Mouse (Mus musculus) liver, postnatal 0 days (tissue): ENCODE measurements around the gene Fbll1.

Experiments
- CTCF ChIP-seq: sonication (generic); IDR thresholded peaks from 2 replicates; pipeline ENCODE4 v1.5.1; 2016; ENCODE audit warnings: antibody characterized with exemption, low read depth
- EP300 ChIP-seq: IDR thresholded peaks from 2 replicates; pipeline ENCODE4 v1.6.1; 2016; ENCODE audit warnings: antibody characterized with exemption, low read depth, mild to moderate bottlenecking

DNA sequence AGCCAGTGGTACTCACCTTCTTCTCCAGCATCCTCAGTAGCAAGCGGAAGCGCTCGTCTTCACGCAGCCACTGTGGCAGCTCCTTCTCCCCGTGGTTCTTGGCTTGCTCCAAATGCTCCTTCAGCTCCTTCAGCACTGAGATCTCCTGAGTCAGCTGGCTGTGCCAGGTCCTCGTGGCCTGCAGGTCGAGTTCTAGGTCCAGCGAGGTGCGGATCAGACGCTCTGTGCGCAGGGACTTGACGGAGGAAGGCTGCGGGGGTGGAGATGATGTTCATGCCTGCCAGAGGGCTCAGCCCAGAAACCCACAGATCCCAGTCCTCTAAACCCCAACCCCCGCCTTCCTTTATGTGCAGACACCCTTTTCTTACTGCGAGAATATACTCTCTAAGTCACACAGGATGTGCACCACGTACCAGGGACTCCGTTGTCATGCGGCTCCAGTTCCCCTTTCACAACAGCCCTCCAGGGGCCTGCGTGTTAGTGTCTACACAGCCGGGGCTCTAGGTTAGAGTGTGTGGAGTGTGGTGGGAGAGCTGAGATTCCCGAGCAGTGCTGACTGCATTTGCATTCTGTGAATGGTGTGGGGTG lies 43.1 kb upstream of the Fbll1 start:
- TF ChIP-seq CTCF (no peak), EP300 (no peak)
